Mouse (Mus musculus) monocyte, adult 2 months (primary cell): ENCODE measurements around the gene Slc25a19.

Experiments used
- DNase-seq, 2 experiments: peaks; one replicate each; pipeline ENCODE4 v3.0.0; 2022; ENCODE audit warnings: low spot score in 2 of 2, low read depth in 1 of 2

The Slc25a19 gene

DNA sequence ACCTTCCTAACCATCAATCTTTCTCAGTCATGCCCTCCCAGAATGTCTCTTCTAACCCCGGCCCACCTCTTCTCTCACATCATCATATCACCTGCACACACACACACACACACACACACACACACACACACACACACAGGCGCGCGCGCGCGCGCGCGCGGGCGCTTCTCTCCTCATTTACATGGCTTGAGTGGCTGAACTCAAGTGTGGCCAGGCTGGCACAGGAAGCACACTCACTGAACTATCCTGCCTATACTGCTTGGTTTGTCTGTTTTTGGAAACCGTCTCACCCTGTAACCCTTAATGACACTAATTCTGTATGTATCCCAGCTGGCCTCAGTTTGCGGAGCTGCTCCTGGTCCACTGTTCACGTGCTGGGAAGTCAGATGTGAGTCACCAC, 27.4 kb downstream of the Slc25a19 start:
- no peak for DNase-seq

DNA sequence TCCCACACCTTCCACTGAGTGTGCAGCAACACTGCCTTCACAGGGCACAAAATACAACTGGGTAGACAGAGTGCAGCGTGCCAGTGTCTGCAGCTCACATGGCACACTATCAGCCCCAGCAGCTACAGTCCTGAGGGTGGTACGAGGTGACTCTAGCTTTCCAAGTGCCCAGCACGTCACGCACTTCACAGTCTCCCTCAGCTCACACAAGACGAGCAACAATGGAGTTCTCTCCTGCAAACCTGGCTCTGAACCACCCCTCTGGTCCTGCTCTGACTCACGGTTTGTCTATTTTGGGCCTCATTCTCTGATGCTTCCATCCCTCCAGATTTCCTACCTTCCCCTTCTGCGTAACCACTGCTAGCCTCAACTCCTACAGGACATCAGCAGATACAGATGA, 28.4 kb downstream of the Slc25a19 start:
- DNase-seq, result no peak

DNA sequence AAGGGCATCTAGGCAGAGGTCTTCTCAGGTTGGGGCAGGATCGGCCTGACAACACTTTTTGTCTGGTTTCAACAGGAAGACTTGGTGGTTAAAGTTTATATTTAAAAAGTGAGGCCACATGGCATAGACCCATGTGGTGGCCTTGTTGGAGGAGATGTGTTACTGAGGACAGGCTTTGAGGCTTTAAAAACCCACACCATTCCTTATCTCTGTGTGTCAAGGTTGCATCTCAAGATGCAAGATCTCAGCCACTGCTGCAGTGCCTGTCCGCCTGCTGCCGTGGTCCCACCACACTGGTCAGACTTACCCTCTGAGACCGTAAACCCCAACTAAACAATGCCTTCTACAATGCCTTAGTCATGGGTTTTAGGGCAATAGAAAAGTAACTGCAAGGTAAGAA, 29.8 kb downstream of the Slc25a19 start:
- DNase-seq, result no peak

DNA sequence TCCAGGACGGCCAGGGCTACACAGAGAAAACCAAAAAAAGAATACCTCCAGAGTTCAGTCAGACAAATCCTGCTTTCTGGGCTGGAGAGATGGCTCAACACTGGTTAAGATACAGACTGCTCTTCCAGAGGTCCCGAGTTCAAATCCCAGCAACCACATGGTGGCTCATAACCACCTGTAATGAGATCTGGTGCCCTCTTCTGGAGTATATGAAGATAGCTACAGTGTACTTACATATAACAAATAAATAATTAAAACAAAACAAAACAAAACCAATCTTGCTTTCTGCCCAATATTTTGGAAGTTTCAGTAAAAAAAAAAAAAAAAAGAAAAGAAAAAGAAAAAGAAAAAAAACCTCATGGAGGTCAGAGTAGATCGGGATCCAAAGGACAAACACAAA, 32.9 kb downstream of the Slc25a19 start:
- no peak for DNase-seq

DNA sequence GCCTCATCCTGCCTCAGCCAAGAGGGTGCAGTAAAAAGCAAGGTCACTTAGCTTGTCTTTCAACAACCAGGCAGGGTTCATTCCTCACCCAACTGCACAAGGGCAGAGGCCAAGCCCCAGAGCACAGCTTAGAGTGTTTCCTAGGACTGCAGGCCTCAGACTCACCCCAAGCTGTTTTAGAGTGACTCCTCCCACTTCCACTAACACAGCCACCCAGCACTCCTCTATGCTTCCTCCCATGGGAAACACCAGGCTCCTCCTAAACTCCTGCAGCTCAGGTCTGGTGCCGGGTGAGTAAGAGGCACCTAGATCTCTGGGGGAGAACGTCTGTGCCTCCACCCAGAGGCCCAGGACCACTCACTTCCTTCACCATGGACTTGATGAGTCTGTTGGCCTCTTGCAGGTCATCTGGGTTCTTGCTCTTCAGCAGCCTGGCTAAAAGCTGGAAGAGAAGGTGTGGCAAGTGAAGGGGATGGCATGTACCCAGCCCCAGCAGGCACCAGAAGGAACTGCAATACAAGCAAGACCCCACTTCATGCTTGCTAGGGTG, 37.5 kb downstream of the Slc25a19 start:
- DNase-seq, result no peak

DNA sequence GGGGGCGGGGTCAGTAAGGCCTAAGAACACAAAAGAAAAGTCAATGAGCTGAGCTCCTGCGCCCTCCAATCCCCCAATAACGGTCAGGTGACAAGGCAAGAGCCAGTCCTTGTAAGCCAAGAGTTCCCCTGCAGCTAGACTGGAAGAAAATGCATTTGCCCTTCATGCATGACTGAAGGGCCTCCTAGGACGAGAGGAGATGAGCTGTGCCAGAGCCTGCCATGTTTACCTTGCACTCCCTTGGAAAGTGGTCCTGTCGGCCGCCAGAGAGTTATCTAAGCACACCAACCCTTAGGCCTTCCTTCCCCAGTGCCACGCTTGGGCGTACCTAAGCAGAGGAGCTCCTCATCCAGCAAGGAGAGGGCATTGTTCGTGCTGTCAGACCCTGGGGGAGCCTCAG, 40.1 kb downstream of the Slc25a19 start:
- no peak for DNase-seq

DNA sequence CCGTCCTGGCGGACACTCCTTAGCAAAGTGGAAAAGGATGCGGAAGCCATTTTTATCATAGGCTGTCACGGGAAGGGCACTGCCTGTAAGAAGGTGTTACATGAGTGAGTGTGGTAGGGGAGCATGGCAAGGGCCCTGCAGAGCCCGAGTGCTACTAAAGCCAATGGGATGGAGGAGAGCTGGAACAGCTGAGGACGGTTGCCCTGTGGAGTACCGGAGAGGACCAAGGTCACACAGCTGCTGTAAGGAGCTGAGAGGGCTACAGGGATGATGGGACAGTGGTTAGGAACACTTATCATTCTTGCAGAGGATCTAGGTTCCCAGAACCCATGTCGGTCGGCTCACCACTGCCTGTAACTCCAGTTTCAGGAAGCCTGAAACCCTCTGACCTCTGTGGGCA, 41.7 kb downstream of the Slc25a19 start:
- DNase-seq, result no peak

DNA sequence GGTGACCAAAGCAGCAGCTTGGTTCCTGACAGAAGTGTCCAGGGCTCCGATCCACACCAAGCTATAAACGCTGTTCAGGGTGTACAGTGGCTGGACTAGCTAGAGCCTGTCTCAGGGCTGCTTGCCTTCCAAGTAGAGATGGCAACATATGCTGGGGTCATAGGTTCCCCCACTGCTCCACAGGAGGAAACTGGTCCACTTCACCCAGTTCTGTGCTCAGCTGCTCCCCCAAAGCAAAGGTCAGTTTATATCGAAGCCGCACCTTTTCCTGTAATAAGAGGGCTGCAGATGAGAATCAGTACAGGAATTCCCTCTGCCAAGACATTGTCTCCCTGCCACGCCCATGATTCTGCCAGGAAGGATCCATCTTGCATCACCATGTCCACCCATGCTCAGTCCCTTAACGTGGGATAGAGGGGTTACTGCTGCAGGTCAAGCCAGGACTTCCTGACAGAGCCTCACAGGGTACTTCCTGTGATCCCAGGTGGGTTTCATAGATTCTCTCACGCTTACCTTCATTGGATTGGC, 42.5 kb downstream of the Slc25a19 start:
- no peak for DNase-seq

DNA sequence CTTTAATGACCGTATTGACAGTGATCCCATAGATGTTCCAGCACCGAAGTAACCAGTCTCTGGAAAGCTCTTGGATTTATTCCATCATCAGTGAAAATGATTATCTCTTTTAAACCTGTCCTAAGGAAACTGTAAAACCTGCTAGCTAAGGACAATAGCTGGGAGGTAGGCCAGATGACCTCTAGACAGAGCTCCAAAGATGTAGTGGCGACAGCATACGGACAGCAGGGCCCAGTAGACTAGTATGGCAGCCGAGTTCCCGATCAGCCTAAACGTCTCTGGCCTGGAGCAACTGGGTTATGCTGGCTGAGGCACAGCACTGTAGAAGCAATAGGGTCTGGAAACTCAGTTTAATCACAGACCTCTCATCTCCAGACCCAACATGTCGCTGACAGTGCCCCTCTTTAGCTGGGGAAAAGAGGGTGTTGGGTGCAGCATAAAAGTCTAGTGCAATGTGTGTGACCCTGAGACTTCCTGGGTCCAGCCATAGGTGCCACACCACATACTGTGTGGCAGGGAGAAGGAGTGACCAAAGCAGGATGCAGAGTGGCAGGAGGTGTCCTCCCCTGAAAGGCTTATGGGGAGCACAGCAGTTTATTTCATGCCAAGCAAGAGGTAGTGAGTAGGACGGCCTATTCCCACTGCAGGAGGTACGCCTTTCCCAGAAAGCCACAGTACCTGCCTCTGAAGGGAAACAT, 43.6 kb downstream of the Slc25a19 start:
- DNase-seq, result no peak

DNA sequence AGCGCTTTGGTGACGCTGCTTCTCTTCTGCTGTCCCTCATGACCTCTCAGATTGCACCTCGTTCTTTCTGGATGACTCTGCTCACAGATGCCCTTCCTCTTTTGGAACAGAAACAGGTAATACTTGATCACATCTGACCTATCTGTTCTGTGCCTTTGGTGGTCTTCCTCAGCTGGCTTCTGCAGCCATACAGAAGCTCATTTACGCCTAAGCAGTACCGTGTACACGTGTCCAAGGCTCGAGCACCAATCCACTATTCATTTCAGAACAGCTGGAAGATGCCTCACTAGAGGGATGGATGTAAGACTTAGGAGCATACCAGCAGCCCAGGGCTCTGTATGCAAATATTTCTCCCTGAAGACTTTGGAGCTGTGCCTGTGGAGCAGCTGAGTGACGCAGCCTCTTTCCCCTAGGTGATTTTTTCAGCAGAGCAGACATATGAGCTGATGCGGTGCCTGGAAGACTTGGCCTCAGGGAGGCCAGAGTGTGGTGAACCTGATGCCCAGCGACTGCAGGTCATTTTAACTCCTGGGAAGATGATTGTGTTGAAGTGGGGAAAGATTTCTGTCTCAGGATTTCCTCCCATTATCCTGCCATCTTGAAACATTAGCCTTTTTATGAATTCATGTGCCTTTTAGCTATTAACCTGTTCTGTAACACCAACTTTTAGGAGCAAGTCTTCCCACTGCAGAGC, 45.0 kb downstream of the Slc25a19 start:
- DNase-seq, result no peak

DNA sequence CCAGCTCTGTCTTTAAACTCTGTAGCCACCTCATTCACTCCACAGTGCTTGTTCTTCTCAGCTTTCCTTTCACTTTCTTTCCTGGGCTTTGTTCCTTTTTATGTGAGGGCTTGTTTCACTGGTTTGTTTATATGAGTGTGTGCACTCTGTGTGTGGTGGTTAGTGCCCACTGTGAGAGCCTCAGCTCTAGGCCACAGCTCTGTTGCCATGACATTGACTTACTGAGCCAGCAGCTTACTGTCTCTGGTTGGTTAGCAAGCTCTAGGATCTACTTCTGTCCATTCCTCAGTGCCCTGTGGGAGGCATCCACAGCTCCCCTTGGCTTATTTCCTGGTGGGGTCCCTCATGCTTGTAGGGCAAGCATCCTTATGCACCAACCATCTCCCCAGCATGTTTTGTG, 49.0 kb downstream of the Slc25a19 start:
- no peak for DNase-seq

DNA sequence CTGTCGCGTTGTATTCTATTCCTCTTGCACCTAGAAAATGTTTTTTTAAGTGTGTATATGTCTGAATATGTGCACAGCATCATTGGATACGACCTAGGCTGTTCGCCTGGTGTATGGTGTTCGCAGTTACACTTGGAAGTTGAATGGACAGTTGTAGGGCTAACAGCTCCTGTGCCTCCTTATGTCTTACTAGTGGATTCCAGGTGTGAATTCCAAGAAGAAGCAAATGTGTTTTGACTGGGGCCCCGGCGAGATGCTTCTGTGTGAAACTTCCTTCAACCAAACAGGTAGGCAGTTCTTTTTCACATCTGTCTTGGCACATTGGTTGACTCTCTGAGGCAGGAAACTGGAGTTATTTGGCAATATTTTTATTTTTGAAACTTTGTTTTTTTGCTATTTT, 63.1 kb downstream of the Slc25a19 start:
- no peak for DNase-seq
